Mouse (Mus musculus) layer of hippocampus, postnatal 25 days (tissue): ENCODE measurements around the gene Castor1. TPM values are rescaled to one million over a fixed set of nuclear protein-coding genes. Genes with fewer than 3 reads are reported as not detected.

Source experiments
- DNase-seq, 2 experiments: peaks; one replicate each; pipeline ENCODE4 v3.0.0; 2022; ENCODE audit warnings: mixed read lengths in 2 of 2, low spot score in 1 of 2; ENCODE audit errors: extremely low spot score in 1 of 2
- total RNA-seq, 2 experiments: library from RNA; stranded (reverse); gene quantifications; 2 replicates each; pipeline ENCODE4 v1.2.3; 2021

The Castor1 gene
- total RNA-seq, 2 experiments from 2014 or later, result 6.0 to 6.1 TPM

DNA sequence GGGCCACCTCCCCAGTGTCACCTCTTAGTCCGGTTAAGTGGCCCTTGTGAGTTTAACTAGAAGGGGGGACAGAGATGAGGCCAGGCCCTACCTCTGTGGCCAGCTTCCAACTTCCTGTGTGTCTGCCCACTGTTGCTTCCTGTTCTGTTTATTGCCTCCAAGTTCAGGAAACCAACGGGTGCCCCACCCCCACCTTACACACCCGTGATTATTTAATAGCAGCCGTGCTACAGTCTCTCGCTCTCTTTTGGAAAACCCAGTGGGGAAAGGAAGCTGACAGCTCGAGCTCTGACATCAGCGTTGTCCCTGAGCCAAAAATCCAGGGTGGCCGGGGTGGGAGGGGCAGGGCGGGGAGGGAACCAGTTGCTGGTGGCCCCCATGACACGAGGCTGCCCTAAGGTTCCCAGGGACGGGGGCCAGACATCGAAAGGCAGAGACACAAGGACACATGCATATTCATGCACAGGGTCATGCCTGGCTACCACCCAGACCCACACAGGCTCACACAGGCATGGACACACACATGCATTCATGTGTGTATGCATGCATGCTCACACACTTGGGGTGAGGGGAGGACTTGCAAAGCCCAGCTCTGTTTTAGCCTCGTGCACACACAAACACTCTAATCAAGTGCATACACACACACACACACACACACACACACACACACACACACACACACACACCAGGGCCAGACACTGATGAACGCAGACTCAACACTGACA is 42.6 kb downstream of the Castor1 start:
- no peak for DNase-seq

DNA sequence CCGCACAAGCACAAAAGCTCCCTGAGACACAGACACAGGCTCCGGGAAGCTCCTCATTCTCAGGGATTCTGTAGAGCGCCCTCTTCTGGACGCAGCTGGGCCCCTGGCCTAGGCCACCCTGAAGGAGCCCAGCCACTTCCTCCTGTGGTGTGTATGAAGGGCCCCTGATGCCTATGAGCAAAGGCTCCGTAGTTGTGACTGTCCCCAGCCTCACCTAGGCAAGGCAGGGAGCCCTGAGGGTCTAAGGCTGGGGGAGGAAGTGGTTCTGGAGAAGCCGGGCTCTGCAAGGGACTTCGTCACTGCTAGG is 43.1 kb downstream of the Castor1 start:
- peak in 1 of 2 experiments; percentile 63 for DNase-seq

DNA sequence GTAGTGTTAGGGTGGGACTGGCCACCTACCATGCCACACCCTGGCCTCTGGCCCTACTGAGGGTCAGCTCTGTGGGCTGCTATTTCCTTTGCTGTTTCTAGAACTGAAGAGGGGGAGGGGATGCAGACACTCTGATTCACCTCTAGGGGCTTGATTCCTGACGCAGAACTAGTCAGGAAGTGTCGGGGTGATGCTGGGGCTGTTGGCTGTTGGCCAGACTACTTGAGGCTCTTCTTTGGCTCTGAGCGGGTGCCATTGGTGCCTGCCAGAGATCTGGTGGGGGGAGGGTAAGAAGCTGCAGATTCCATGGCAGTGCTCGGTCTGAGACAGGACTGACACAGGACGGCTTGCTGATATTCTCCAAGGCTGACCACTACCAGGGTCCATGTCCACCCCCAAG is 43.9 kb downstream of the Castor1 start:
- DNase-seq, result no peak

DNA sequence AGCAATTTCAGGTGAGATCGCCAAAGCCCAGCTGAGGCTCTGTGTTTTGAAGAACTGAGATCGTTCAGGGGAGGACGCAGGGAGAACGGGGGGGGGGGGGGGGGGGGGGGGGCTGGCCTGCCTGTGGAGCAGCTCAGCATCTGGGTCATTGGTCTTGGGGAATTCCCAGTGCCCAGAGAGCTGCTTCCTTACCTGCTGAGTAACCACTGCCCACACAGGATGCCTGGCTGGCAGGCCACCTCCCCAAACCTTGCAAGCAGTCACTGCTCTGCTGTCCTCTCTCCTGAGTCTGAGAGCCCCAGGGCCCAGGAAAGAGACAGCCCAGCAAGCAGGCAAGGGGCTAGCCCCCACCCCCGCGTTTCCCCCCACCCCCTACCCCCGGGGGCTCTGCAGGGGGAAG is 44.8 kb downstream of the Castor1 start:
- no peak for DNase-seq

DNA sequence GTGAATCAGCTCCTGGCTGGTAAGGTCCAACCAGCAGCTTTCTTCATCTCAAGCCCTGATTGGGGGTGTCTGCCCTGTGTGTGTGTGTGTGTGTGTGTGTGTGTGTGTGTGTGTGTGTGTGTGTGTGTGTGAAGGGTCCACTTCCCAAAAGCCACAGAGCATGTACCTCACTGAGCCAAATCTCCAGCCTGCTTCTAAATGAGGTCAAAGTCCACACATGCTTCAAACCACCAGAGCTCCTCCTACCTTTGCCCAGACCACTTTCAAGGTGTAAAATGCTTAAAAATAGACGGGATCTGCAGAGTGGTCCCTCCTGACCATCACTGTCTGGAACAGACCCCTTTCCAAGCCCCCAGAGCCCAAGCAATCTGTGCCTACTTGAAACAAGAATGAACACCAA is 45.3 kb downstream of the Castor1 start:
- no peak for DNase-seq

DNA sequence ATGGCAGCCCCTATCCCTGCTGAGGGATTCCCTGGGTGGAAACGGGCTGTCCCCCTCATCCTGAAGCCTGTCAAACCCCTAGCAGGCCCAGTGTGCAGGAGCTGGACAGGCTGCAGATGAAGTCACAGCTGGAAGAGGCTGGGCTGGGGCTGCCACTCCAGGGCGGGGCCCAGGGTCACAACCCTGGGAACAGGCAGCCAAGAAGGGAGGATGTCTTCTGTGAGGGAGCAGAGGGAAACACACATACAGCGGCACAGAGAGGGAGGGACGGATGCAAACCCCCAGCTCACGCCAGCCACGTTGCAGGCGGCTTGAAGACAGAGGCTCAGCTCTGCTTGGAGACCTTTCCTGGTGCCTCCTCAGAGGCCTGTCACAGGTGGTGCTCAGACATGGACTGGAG is 46.0 kb downstream of the Castor1 start:
- no peak for DNase-seq

DNA sequence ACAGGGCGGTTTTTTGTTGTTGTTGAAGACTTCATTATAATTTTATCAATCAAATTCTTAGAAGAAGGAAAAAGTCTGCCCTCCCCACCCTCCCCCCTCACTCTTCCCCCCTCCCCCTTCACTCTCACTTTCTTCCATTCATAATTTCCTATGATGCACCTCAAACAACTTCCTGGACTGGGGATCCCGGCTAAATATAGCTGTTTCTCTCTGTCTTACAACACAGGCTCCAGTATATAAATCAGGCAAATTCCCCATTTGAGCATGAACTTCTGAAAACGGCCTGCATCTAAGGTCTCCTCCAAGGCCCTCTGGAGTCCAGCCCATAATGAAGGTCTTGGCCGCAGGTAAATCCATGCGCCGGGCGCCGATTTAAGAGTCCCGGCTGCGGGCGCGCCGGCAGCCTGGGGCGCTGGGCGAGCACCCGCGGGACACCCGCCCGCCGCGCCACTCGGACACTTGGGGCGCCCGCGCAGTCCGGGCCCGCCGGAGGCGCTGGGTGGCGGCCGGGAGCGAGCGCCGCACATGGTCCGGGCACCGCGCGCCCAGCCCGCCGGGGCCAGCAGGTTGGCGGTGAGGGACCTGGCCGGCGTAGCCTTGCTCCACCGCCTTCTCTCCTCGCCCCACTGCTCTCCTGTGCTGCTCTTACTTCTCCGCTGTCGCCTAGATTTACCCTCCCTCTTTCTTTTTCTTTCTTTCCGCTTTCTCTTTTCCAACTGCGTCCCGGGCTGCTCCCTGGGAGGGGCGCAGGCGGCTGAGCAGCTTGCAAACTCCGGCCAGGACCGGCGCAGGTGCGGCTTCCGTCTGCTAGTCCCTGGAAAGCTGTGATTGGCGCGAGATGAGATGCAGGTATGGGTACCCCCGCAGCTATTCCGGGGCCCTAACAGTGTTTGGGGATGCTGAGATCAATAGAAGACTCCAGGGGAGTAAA is 48.5 kb downstream of the Castor1 start:
- no peak for DNase-seq

DNA sequence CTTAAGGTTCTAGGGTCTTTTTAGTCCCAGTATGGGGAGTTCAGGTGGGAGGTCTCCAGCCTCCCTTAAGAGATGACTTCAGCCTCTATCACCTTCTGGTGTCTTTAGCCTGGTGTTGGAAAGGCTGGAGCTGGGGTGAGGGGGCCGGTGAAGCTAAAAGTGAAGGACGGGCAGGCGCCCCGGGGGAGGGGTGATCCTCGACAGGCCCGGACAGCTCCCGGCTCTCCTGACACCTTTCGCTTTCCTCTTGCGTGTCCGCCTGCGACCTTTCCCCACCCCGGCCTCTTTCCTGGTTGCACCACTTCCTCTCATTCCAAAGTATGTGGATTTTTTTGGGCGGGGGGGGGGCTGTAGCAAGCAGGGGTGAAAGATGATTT is 49.2 kb downstream of the Castor1 start:
- DNase-seq, result no peak

DNA sequence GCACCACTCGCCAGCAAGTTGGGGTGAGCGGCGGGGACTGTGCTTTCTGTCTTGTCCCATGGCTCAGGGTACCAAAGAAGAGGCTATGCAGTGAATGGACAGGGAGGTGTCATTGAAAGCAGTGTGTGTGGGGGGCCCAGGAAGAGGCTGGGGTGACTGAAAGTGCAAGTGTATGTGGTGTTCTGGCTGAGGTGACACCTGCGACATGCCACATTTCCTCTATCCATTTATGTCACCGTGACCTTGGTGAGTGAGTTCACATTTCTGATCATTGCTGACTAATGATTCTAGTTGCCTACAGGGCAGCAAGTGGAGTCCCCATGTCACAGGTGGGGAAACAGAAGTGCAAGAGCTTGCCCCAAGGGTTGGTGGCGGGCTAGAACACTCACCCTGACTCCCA is 50.5 kb downstream of the Castor1 start:
- no peak for DNase-seq

DNA sequence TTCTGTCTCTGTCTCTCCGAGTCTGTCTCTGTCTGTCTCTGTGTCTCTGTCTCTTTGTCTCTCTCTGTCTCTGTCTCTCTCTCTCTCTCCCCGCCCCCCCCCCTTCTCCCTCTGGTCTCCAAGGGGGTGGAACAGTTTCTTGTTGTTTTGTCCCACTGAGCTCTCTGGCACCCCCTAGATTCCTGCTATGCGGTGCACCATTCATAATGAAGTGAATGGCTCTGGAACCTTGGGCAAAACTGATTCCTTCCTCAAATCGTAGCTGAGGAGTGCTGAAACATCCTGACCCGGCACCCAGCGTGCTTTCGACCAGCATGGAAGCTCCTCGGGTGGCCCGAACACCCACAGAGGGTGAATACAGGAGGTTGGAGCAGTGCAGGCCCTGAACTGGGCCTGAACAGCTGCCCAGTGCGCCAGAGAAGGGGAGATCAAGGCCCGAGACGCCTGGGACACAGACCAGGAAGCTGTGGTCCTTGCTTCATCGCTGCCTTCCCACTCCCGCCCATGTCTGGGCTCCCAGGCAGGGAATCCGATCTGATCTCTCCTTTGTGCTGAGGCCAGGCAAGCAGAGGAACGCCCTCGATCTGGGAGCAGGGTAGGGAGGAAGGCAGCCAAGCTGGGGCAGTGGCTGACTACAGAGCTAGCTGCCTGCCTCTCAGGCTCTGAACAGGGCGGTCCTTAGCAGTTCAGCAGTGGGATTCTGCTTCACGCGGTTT is 52.9 kb downstream of the Castor1 start:
- DNase-seq, result no peak

DNA sequence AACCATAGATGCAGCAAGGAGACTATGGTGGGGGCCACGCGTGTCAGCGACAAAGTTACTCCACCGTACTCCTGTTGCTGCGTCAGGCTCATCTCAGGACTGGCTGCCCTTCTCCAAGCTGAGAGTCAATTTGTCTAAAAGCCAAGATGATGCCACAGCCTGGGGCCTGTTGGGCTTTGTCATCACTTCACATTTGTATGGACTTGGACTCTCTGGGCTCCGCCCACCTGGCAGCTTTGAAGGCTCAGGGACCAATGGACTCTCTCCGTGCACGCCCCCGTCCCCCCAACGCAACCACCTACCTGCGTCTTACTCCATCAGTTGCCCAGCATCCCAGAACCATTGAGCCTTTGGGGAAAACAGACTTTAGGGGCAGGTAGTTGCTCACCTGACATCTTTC is 53.5 kb downstream of the Castor1 start:
- DNase-seq, result no peak

Other genes with a start within 250 kb of the Castor1 start
- gene 4930556J24Rik, start 241.4 kb upstream of the Castor1 start, total RNA-seq, result under 1 TPM in 1 of 2 experiments, not detected in 1; 0.22 TPM
- gene Gal3st1, start 234.6 kb upstream of the Castor1 start, total RNA-seq, result 10 to 100 TPM; 22.4 to 22.8 TPM
- under 1 TPM; 0.17 to 0.19 TPM for gene Sec14l4, start 186.8 kb upstream of the Castor1 start, total RNA-seq
- gene Sec14l3, start 153.4 kb upstream of the Castor1 start, total RNA-seq, result 1 to 10 TPM; 1.6 to 1.9 TPM
- 100 to 1,000 TPM; 109 to 126 TPM for gene Mtfp1, start 122.8 kb upstream of the Castor1 start, total RNA-seq
- gene Sec14l2, start 94.8 kb upstream of the Castor1 start, total RNA-seq, result 10 to 100 TPM; 57.2 to 59.4 TPM
- gene Rnf215, start 83.0 kb upstream of the Castor1 start, total RNA-seq, result 10 to 100 TPM; 31.1 to 31.2 TPM
- gene Ccdc157, start 57.9 kb upstream of the Castor1 start, total RNA-seq, result 10 to 100 TPM; 10.7 to 10.9 TPM
- 10 to 100 TPM; 68.8 to 69.2 TPM for gene Sf3a1, start 57.9 kb upstream of the Castor1 start, total RNA-seq
- gene Tbc1d10a, start 31.4 kb upstream of the Castor1 start, total RNA-seq, result 10 to 100 TPM; 29.2 to 32.7 TPM
- under 1 TPM in 1 of 2 experiments, not detected in 1; 0.12 TPM for gene Osm, start 18.2 kb downstream of the Castor1 start, total RNA-seq
- 1 to 10 TPM; 1.3 to 2.1 TPM for gene Lif, start 39.3 kb downstream of the Castor1 start, total RNA-seq
- under 1 TPM in 1 of 2 experiments, not detected in 1; 0.45 TPM for gene Hormad2, start 222.9 kb downstream of the Castor1 start, total RNA-seq